Mouse (Mus musculus) heart, adult 2 months (tissue): ENCODE measurements around the gene Dcaf17. TPM values are rescaled to one million over a fixed set of nuclear protein-coding genes. Genes with fewer than 3 reads are reported as not detected.
A peak's percentile ranks its signal among the peaks of the same experiment; 100 is the strongest.

ENCODE experiments used
- DNase-seq, 2 experiments: peaks; one replicate each; pipeline ENCODE4 v3.0.0; 2021
- H3K27ac ChIP-seq: fragments of 200-600 bp; 2 replicates; pipeline ENCODE4 v1.8.1; 2022
- H3K27me3 ChIP-seq: fragments of 200-500 bp; 2 replicates; pipeline ENCODE4 v1.6.1; 2012; ENCODE audit warnings: mild to moderate bottlenecking, low read length, inconsistent platforms, mixed read lengths; ENCODE audit not compliant: control insufficient read depth, insufficient read depth
- H3K36me3 ChIP-seq: fragments of 200-500 bp; 2 replicates; pipeline ENCODE4 v1.6.1; 2012; ENCODE audit warnings: low read length, inconsistent platforms; ENCODE audit not compliant: control insufficient read depth, insufficient read depth
- H3K4me1 ChIP-seq: fragments of 200-500 bp; 2 replicates; pipeline ENCODE4 v1.6.1; 2011; ENCODE audit warnings: low read length; ENCODE audit not compliant: control insufficient read depth, insufficient read depth
- H3K4me3 ChIP-seq: fragments of 200-600 bp; 2 replicates; pipeline ENCODE4 v1.8.1; 2022
- H3K79me2 ChIP-seq: fragments of 200-500 bp; replicated peaks from 2 replicates; pipeline ENCODE4 v1.6.1; 2012; ENCODE audit warnings: mild to moderate bottlenecking, inconsistent platforms, low read length, moderate library complexity, mixed read lengths; ENCODE audit not compliant: control insufficient read depth, insufficient read depth
- H3K9ac ChIP-seq: fragments of 200-500 bp; 2 replicates; pipeline ENCODE4 v1.6.1; 2012; ENCODE audit warnings: low read depth, mild to moderate bottlenecking, control low read depth, inconsistent platforms, low read length, mixed read lengths
- CTCF ChIP-seq: fragments of 200-600 bp; IDR thresholded peaks from 2 replicates; pipeline ENCODE4 v1.8.1; 2022; ENCODE audit warnings: antibody characterized with exemption, mild to moderate bottlenecking, moderate library complexity
- EP300 ChIP-seq: fragments of 200-500 bp; IDR thresholded peaks from 2 replicates; pipeline ENCODE4 v1.6.1; 2011; ENCODE audit warnings: low read depth, low read length, control low read depth; ENCODE audit not compliant: insufficient read depth
- POLR2A ChIP-seq: fragments of 200-500 bp; IDR thresholded peaks from 2 replicates; pipeline ENCODE4 v1.6.1; 2011; ENCODE audit warnings: mild to moderate bottlenecking, low read depth, low read length, control low read depth; ENCODE audit not compliant: insufficient read depth
- WGBS: fragments of 180-500 bp; shearing (Covaris S2); methylation state at CpG from one replicate; pipeline ENCODE4 v1.1.7; 2018; 5-methylcytosine and 5-hydroxymethylcytosine counted together
- intact Hi-C: fragments of 180-260 bp; cut with DNase I; formaldehyde crosslinking; loops from one replicate; pipeline ENCODE4 v1.15.1; 2025
- polyA plus RNA-seq: library from polyadenylated mRNA; depleted of rRNA; stranded (reverse); fragments of >200 nt; gene quantifications from 2 replicates; pipeline ENCODE4 v1.2.3, GENCODE M21; 2012
- total RNA-seq, 2 experiments: library from RNA; stranded (reverse); gene quantifications; 2 replicates each; pipeline ENCODE4 v1.2.3; 2021

The Dcaf17 gene
- total and polyA plus RNA-seq, 3 experiments = 3.3 to 5.5 (median 4.8) TPM

DNA sequence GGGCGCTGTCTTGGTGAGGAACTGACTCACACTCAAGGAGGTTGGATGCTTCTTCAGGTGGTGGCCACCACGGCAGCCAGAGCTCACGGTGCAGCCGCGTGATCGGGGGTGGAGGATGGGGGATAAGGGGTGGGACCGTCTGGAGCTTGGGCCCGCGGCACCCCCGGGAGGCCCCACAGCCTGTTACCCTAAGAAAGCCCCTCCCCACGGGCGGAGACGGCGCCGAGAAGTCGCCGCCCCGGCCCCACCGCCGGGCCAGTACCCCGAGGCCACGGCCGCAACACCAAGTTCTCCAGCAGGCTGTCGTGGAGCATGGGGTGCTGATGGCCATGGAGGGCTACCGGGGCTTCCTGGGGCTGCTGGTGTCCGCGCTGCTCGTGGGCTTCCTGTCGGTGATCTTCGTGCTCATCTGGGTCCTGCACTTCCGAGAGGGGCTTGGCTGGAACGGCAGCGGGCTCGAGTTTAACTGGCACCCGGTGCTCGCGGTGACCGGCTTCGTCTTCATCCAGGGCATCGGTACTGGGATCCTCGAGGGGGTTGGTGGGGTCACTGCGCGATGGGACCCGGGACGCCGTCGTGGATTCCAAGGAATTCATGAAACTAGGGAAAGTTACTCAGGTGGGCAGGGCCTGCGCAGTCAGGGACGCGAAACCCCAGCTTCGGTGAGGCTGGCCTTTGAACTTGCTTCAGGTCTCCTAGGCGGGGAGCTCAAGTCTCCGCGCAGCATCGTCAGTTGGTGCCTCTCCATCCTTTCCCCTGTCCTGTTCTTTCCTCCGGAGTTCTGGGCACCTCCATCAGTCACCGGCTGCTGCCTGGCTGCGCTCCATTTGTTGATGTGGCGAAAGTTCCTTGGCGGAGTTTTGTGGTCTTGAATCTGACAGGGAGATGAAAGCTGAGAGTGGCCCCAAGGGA is 62.9 kb downstream of the Dcaf17 start, which contains the start of gene Cybrd1:
Gene Cybrd1, plus strand, starts transcription at position 127 of the 912 bp plus-strand sequence.
- Histone ChIP-seq H3K27ac (no peak within 1 kb of the TSS), H3K4me3 (peak within 1 kb of the TSS; percentile 21; the same call in 1 of the 2 replicates), H3K9ac (no peak within 1 kb of the TSS), H3K27me3 (peaks cover 6% of the 10 kb centered on the region; the same call in 1 of the 2 replicates), H3K79me2 (no peaks in the 10 kb centered on the region), H3K4me1 (no peaks in the 10 kb centered on the region), H3K36me3 (no peaks in the 10 kb centered on the region)
- 3% methylated on average over 60 of the region's 60 CpGs for WGBS
- DNase-seq = peak; percentile 64 to 70
- intact Hi-C loops = no loop called here
- TF ChIP-seq EP300 (no peak), CTCF (no peak), POLR2A (no peak)

DNA sequence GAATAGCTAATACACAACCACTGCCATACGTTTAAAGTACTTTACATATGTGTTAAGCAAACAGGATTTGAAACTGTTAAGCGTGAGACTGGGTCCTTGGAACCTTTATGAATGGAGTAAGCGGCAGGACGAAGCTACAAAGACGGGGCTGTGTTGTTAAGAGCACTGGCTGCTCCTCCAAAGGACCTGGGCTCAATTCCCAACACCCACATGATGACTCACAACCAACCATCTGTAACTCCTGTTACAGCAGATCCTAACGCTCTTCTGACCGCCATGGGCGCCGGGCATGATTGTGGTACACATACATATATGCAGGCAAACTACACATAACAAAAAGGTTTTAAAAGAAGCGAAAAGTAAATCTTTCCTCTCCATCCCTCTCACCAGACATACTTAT is 65.7 kb downstream of the Dcaf17 start:
- H3K9ac ChIP-seq = no peak overlapping the region
- H3K36me3 ChIP-seq = no peaks in the 10 kb centered on the region
- H3K27ac ChIP-seq = no peak overlapping the region
- peaks cover 6% of the 10 kb centered on the region; the same call in 1 of the 2 replicates for H3K27me3 ChIP-seq
- H3K79me2 ChIP-seq = no peaks in the 10 kb centered on the region
- no peak for TF ChIP-seq CTCF
- no peak for TF ChIP-seq EP300
- TF ChIP-seq POLR2A = no peak
- no peak overlapping the region for H3K4me3 ChIP-seq
- 78% methylated on average over 10 of the region's 10 CpGs for WGBS
- no peak for DNase-seq
- H3K4me1 ChIP-seq = no peaks in the 10 kb centered on the region
- intact Hi-C loops = no loop called here

DNA sequence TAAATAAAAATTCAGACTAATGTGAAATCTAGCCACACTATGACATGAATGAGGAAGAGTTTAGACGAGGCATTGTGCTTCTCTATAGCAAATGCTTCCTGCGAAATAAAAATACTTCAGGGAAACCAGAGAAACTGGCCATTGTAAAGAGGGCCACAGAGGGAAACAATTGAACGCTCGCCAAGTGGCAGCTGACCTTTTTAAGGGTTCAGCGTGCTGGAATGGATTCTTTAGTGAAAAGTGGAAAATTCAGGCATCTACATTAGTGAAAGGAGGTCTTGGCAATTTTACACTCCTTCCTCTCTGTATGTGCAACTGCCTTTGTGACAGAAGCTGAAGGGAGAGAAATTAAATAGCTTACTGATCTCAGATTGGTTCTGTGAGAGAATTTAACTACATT is 66.3 kb downstream of the Dcaf17 start:
- Histone ChIP-seq H3K27me3 (peaks cover 6% of the 10 kb centered on the region; the same call in 1 of the 2 replicates), H3K9ac (no peak overlapping the region), H3K4me3 (no peak overlapping the region), H3K79me2 (no peaks in the 10 kb centered on the region), H3K27ac (no peak overlapping the region), H3K36me3 (no peaks in the 10 kb centered on the region), H3K4me1 (no peaks in the 10 kb centered on the region)
- no peak for TF ChIP-seq POLR2A
- no peak for TF ChIP-seq CTCF
- TF ChIP-seq EP300 = no peak
- WGBS = 53% methylated on average over 5 of the region's 5 CpGs
- no peak for DNase-seq
- intact Hi-C loops = no loop called here

DNA sequence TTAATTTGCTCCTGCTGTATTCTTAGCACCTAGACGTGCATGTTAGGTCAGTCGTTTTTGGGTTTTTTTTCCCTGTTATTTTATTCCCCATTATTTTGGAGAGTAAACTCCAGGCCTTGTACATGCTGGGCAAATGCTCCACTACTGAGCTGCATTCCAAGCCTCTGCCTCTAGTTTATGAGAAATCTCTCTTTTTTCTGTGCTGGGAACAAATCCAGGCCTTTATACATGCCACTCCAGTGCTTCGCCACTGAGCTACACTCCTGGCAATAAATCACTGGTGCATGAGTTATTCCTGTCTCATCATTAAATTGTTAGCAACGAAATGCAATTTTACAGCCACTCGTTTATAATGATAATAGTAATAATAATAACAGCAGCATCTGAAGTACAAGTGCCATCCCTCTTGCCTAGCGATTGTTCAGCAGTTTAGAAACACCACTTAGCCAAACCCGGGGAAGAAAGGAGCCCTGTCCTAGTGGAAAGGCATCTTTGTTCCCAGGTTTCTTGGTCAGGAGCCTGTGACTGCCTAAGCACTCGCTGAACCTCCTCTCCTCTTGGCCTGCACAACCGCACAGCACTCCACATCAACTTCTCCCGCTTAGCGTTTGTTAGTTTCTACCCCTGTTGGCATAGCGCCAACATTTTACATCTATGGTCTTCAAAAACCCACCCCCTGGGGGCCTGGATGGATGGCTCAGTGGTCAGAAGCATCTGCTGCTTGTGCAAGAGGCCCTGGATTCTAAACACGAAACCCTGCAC is 67.3 kb downstream of the Dcaf17 start:
- no peak for DNase-seq
- no peaks in the 10 kb centered on the region for H3K36me3 ChIP-seq
- TF ChIP-seq EP300 = no peak
- H3K4me3 ChIP-seq = no peak overlapping the region
- no peaks in the 10 kb centered on the region for H3K4me1 ChIP-seq
- no peaks in the 10 kb centered on the region for H3K79me2 ChIP-seq
- no peak overlapping the region for H3K9ac ChIP-seq
- intact Hi-C loops = no loop called here
- peaks cover 6% of the 10 kb centered on the region; the same call in 1 of the 2 replicates for H3K27me3 ChIP-seq
- 83% methylated on average over 13 of the region's 13 CpGs for WGBS
- no peak overlapping the region for H3K27ac ChIP-seq

DNA sequence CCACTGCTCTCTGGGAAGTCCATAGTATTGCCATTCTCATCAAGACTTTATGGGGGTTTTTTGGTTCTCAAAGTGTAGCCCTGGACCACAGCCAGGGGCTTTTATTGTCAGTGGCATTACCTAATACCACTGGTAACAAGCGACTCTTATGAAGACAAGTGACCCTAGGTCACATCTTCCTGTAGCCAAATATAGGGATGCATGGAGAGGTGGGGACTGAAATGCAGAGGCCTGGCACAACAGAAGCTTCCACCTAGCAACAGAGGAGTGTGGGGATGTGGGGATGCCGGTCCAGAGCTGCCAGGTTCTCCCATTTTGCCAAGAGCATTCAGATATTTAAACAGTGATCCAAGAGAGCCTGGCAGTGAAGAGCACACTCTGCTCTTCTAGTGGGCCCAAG is 68.5 kb downstream of the Dcaf17 start:
- Histone ChIP-seq H3K9ac (no peak overlapping the region), H3K4me3 (no peak overlapping the region), H3K27me3 (0 out of 2 replicates have a peak, but pooled peaks cover 2% of the 10 kb centered on the region), H3K4me1 (no peaks in the 10 kb centered on the region), H3K27ac (no peak overlapping the region), H3K79me2 (no peaks in the 10 kb centered on the region), H3K36me3 (no peaks in the 10 kb centered on the region)
- intact Hi-C loops = no loop called here
- TF ChIP-seq EP300 = no peak
- TF ChIP-seq CTCF = no peak
- no peak for TF ChIP-seq POLR2A
- WGBS = 26% methylated on average over 2 of the region's 2 CpGs
- no peak for DNase-seq

DNA sequence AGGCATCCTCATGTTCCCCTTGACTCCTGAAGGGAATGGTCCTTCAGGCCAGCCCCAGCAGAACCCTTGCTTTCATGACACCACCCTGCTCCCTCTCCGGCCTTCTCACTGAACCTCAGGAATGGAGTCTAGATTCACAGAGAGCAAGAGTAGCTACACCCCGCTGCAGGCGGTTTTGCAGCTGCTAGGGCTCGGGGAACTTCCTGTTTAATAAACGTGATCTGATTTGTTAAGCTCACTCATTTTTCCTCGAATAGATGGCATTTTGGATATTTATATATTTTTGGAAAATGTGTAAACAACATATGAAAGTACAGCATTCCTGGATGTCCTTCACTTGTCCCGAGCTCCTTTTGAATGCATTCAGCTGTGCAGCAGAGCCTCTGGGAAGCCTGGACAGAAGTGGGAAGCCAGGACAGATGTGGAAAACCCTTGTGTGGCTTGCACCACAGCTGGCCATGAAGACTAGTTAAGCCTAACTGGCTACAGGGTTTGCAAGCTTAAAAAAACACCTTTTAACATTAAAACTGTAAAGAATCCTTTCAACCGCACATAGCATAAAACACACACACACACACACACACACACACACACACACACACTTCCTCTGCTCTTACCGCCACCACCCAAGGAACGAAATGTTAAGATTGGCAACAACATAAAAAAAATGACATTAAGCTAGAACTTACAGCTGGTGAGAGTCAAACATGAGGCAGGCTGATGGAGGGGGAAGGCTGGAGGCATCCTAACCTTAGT is 72.8 kb downstream of the Dcaf17 start:
- Histone ChIP-seq H3K9ac (no peak overlapping the region), H3K4me3 (no peak overlapping the region), H3K36me3 (no peaks in the 10 kb centered on the region), H3K27me3 (no peaks in the 10 kb centered on the region), H3K27ac (no peak overlapping the region), H3K4me1 (no peaks in the 10 kb centered on the region), H3K79me2 (no peaks in the 10 kb centered on the region)
- WGBS = 69% methylated on average over 10 of the region's 10 CpGs
- no peak for DNase-seq
- TF ChIP-seq CTCF = no peak
- no peak for TF ChIP-seq POLR2A
- no peak for TF ChIP-seq EP300
- intact Hi-C loops = no loop called here
